Mouse (Mus musculus): ENCODE results near the gene Nt5c2.

The Nt5c2 gene

DNA sequence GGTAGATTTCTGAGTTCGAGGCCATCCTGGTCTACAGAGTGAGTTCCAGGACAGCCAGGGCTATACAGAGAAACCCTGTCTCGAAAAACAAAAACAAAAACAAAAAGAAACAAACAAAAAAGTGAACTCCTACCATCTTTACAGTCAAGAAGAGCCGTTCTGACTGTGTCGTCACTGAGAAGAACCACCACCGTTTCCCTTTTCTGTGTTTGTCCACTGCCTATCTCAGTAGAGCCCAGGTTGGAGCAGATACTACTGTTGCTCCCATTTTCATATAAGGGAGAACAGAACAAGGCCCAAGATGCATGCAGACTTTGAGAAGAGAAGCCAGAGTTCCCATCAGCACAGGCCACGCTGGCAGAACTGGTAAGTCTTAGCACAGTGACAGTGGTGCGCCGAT, 124.3 kb downstream of the Nt5c2 start:
- DNase-seq (ENCODE audit: low read depth, low spot score) = no peak

DNA sequence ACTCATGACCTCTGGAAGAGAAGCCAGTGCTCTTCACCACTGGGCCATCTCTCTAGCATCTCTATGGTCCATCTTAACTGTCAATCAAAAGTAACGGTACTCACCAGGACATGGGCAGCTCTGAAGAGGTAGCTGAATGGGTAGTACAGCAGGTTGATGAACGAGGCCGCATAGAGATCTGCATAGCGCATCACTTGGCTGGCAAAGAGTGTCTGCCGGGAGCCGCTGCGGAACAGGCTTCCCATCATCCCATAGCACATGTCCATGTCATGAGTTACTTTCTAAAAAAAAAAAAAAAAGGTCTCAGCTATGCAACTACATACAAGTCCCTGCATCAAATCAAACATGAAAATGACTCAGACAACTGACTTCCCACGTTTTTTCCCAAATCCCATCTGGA, 125.3 kb downstream of the Nt5c2 start:
- no peak for DNase-seq (ENCODE audit: low read depth, low spot score)

DNA sequence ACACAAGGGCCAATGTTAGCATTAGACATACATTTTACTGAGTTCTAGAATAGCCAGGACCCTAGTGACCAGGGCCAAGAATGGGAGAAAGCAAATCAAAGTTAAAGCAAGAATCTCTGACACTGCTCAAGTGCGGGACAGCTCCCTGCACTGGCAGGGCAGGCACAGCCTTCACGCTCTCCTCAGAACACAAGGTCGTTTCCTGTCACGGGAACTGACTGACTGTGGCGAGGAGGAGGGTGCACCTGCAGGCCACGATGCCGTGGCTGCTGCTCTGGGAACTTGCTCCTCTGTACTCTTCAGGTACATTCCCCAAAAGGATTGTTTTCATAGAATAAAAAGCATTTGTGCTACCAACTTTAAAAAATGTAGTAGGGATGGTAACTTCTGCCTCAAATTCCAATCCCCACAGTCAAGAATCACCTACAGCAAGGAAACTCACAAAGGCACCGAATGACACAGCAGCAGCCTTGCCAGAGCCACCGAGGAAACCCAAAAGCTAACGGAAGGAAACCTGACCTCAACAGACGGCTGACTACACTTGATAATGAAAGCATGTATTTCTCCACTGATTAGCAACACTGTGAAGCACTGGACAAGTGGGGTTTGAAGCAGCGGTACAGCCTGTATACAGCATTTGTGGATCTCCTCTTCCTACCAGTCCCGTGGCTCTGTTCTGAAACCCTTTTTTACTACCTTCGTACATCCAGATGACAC, 127.0 kb downstream of the Nt5c2 start:
- DNase-seq (ENCODE audit: low read depth, low spot score) = no peak

- DNase-seq (ENCODE audit: low read depth, low spot score) = no peak
Observed at GRCm38 (mm10) chr19:46886826-46887225, 128.1 kb downstream of the Nt5c2 start.

- DNase-seq (ENCODE audit: low read depth, low spot score) = no peak
Observed at GRCm38 (mm10) chr19:46885365-46885764, 129.6 kb downstream of the Nt5c2 start.

- DNase-seq (ENCODE audit: low read depth, low spot score) = no peak
Observed at GRCm38 (mm10) chr19:46879876-46880275, 135.1 kb downstream of the Nt5c2 start.

DNA sequence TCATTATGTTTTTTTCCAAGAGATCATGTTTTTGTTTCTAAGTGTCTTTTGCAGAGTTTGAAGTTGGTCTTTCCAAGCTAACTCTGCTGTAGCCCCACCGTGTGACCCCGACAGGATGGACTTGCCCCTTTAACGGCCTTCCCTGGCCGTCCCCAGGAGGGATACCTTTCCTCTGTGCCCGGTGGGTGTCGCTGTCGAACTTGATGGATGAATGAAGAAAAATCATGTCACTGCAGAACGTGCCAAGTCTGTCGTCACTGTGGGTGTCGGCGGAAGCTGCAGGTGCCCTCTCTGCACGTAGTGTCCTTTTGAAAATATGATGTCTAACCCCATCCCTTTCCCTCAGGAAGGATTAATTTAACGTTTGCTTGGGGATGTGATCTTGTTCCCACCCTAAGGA, 136.6 kb downstream of the Nt5c2 start:
- DNase-seq (ENCODE audit: low read depth, low spot score) = peak; percentile 25

DNA sequence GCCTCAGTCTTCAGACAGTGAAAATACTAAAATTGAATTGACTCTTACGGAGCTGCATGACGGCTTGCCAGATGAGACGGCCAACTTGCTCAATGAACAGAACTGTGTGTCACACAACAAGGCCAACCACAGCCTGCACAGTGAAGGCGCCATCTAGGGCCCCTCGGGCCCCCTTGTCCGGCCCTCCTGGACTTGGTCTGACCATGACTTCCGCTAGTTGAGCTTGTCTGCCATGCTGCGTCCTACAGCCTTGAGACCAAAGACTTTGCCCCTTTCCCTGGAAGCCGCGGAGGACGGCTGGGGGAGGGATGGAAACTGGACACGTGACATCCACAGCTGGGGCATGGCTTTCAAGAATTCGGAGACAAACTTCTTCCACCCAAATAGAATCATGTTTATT, 137.1 kb downstream of the Nt5c2 start:
- DNase-seq (ENCODE audit: low read depth, low spot score) = no peak

DNA sequence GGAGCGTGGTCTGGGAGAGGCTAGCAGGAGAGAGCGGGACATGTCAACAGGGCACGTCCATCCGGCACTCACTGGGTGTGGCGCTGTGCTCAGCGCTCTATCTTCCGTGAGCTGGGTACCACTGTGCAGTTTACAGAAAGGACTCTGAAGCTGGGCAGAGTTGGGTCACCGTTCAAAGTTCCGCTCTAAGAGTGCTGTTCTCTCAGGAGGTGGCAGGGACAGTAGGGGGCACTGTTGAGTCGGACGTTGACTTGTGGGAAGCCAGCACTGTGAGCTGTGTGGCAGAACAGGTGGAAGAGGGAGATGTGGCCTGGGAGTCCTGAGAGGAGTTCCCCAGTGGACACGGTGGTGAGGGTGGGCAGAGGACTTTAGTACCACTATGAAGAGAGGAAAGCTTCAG, 139.2 kb downstream of the Nt5c2 start:
- peak; percentile 87 for DNase-seq (ENCODE audit: low read depth, low spot score)

GRCm38 (mm10) chr19:46873924-46874323, 141.0 kb downstream of the Nt5c2 start:
- no peak for DNase-seq (ENCODE audit: low read depth, low spot score)

DNA sequence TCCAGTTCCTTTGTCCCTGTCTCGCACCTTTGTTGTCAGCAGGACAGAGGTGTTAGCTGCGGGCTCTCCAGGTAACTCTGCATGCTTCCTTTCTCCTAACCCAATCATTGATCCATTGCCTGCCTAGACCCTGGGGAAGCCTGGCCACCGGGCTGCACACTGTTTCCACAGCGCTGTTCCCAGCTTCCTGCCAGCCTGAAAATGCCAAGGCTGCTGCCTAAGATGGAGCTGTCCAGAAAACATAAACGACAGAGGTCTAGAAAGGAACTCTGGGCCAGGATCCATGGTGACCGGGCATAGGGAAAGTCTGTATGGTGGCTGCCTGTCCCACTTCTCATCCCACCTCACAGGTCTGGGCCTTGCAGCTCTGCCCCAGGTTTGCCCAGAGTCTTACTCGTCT, 143.3 kb downstream of the Nt5c2 start:
- DNase-seq (ENCODE audit: low read depth, low spot score) = no peak

DNA sequence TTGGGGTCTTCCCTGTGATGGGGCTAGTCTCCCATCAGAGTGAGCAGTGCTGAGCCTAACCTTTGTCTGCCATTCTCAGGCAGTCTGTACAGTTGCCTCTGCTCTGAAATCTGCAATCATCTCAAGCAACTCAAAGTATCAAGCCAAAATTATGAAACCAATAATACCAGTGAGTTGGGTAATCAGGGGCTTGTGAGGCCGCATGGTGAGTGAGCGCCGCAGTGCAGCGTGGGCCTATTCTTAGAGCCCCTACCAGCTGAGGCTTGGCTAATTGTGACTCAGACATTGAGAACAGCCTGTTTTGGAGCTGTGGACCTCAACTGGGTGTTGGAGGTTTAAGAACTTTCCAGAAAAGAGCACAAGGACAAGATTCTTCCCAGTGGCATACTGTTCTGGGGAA, 143.9 kb downstream of the Nt5c2 start:
- DNase-seq (ENCODE audit: low read depth, low spot score) = no peak

- peak; percentile 91 for DNase-seq (ENCODE audit: low read depth, low spot score)
Observed at GRCm38 (mm10) chr19:46869526-46869925, 145.4 kb downstream of the Nt5c2 start.

GRCm38 (mm10) chr19:46869049-46869448, 145.9 kb downstream of the Nt5c2 start:
- no peak for DNase-seq (ENCODE audit: low read depth, low spot score)

DNA sequence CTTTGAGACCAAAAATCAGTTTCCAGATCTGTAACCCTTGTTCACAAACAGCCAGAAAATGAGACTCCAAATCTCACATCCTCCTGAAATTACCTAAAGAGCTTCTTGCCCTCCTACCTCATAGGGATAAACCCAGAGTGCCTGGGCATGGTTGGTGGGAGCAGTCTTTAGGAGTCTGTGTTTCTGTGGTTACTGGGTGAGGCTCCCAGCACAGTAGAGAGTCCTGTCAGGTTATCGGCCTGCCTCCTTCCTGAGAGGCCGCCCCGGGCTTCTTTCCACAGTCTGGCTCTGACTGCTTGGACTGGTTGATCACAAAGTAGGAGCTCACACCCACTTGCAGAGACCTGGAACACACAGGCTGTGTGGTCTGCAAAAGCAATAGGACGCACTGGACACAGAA, 149.6 kb downstream of the Nt5c2 start:
- DNase-seq (ENCODE audit: low read depth, low spot score) = no peak

DNA sequence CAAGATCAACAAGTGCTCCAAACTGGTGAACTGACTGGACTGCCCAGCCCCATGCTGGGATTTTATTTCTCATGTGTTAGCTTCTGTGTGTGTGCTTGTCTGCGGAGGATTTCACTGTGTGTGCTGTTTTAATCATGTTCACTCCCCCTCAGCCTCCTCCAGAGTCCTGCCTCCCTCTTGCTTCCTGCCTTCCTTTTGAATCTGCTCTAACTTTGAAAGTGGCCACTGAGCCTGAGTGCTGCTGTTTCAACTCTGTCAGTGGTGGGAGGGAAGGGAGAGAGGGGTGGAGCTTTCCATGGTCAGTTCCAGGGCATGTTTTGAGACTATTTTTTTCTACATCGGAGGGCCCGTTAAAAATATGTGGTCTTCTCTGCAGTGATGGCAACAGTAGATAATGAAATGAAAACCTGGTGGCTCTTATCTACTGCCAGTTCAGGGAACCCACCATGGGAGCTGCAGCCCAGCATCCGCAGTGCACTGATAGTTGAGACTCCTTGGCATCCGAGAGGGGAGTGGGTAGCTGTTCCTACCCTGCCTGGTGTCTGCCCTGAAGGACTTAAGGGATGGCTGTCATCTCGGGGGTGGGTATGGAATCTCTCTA, 150.1 kb downstream of the Nt5c2 start:
- DNase-seq (ENCODE audit: low read depth, low spot score) = no peak

GRCm38 (mm10) chr19:46864079-46864478, 150.9 kb downstream of the Nt5c2 start:
- DNase-seq (ENCODE audit: low read depth, low spot score) = no peak

- DNase-seq (ENCODE audit: low read depth, low spot score) = no peak
Observed at GRCm38 (mm10) chr19:46863236-46863927, 151.6 kb downstream of the Nt5c2 start.

- no peak for DNase-seq (ENCODE audit: low read depth, low spot score)
Observed at GRCm38 (mm10) chr19:46862556-46862955, 152.4 kb downstream of the Nt5c2 start.

GRCm38 (mm10) chr19:46858200-46858599, 156.8 kb downstream of the Nt5c2 start:
- no peak for DNase-seq (ENCODE audit: low read depth, low spot score)

DNA sequence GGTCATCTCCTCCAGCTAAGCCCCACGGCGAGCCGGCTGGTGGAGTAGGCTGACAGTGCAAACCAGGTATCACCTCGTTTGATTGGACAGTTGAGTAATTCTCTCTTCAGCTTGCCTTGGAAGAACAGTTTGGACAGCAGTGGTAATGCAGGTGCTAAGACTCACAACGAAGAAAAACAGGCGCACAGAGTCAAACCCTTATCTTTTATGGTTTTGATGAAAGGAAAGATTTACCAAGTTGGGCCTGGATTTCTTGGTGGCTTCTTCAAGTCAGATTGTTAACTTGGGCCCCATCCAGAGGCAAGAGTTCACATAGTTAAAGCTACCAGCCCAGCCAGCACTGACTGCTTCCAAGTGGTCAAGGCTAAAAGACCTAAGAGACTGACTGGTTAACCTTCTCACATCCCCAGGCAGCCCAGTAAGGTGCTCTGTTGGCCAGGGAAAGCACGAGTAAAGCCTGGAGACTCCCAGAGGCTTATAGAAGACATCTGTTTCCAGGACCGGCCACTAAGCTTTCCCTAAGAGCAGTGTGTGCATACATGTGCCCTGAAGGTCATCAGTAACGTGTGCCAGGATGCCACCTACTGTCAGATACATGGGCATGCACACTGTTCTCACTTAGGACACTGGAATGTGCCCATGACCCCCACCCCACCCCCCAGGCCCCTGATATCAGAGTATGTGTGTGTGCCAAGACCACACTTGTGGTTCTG, 157.5 kb downstream of the Nt5c2 start:
- DNase-seq (ENCODE audit: low read depth, low spot score) = peak; percentile 63

DNA sequence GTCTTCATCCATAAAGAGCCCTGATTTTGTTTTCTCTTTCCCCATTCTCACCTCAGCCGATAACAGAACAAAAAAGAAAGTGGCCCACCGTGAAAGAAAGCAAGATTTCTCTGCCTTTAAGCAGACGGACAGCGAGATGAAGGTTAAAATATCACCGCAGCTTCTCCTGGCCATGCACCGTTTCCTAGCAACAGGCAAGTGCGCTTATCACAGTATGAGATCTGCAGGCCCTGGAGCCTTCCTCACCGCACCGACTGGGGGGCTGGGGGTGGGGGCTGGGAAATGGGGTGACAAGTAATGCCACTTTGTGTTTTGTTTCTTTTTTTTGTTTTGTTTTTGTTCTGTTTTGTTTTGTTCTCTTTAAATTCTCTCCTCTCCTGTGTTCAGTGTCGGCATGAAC, 158.2 kb downstream of the Nt5c2 start:
- DNase-seq (ENCODE audit: low read depth, low spot score) = no peak

All from 3T3-L1 (cell line).